Mouse (Mus musculus): ENCODE results near the gene Timp3. TPM values are rescaled to one million over a fixed set of nuclear protein-coding genes. Genes with fewer than 3 reads are reported as not detected.

Timp3 gene
- polyA plus RNA-seq, 1 experiment from 2014 or later: 8.4 TPM

- WGBS (ENCODE audit: insufficient replicate concordance): 66% methylated on average over 6 of the region's 6 CpGs
These were observed 1.8 kb upstream of the Timp3 start for GRCm38 (mm10) chr10:86298326-86298725.

GRCm38 (mm10) chr10:86299795-86300194, 377 bp upstream of the Timp3 start:
- peaks cover 39% of the 10 kb centered on the region for H3K4me1 ChIP-seq (replicated peaks)
- peak overlapping the region; percentile 75 for H3K4me2 ChIP-seq
- WGBS (ENCODE audit: insufficient replicate concordance): 34% methylated on average over 6 of the region's 6 CpGs
- no peaks in the 10 kb centered on the region for H3K9me3 ChIP-seq (replicated peaks)
- H3K4me3 ChIP-seq (replicated peaks): peak overlapping the region; percentile 52
- no peaks in the 10 kb centered on the region for H3K36me3 ChIP-seq
- DNase-seq (no peak), ATAC-seq (ENCODE audit: low read depth) (no peak)
- 0 out of 2 replicates have a peak overlapping the region, but pooled peaks have one; percentile 49 for H3K9ac ChIP-seq
- no peak overlapping the region for H3K27ac ChIP-seq
- H3K27me3 ChIP-seq: peaks cover 64% of the 10 kb centered on the region

More at GRCm38 (mm10) chr10:86298326-86298725, 1.8 kb upstream of the Timp3 start:
- Histone ChIP-seq H3K27ac (no peak overlapping the region), H3K27me3 (peaks cover 70% of the 10 kb centered on the region), H3K9ac (no peak overlapping the region), H3K9me3 (replicated peaks) (no peaks in the 10 kb centered on the region), H3K4me2 (no peak overlapping the region), H3K4me1 (replicated peaks) (peaks cover 33% of the 10 kb centered on the region), H3K36me3 (no peaks in the 10 kb centered on the region), H3K4me3 (replicated peaks) (no peak overlapping the region)
- no peak for DNase-seq
- ATAC-seq (ENCODE audit: low read depth): no peak

- H3K27me3 ChIP-seq: peaks cover 59% of the 10 kb centered on the region
These were observed 932 bp downstream of the Timp3 start for GRCm38 (mm10) chr10:86301117-86301490.

GRCm38 (mm10) chr10:86301593-86302317, 1.6 kb downstream of the Timp3 start:
- H3K27me3 ChIP-seq: peaks cover 53% of the 10 kb centered on the region
- WGBS (ENCODE audit: insufficient replicate concordance): 26% methylated on average over 4 of the region's 4 CpGs
- peaks cover 39% of the 10 kb centered on the region for H3K4me1 ChIP-seq (replicated peaks)
- H3K9ac ChIP-seq: peak overlapping the region; percentile 13
- H3K9me3 ChIP-seq (replicated peaks): no peaks in the 10 kb centered on the region
- H3K36me3 ChIP-seq: no peaks in the 10 kb centered on the region
- peak overlapping the region; percentile 52 for H3K4me3 ChIP-seq (replicated peaks)
- DNase-seq: no peak
- peak overlapping the region; percentile 0; the same call in 1 of the 2 replicates for H3K27ac ChIP-seq
- H3K4me2 ChIP-seq: peak overlapping the region; percentile 75
- ATAC-seq (ENCODE audit: low read depth): no peak

More at GRCm38 (mm10) chr10:86301117-86301490, 932 bp downstream of the Timp3 start:
- Histone ChIP-seq H3K9ac (peak overlapping the region; percentile 49; the same call in 1 of the 2 replicates), H3K9me3 (replicated peaks) (no peaks in the 10 kb centered on the region), H3K27ac (no peak overlapping the region), H3K4me2 (peak overlapping the region; percentile 75), H3K4me3 (replicated peaks) (peak overlapping the region; percentile 52), H3K4me1 (replicated peaks) (peaks cover 39% of the 10 kb centered on the region), H3K36me3 (no peaks in the 10 kb centered on the region)
- DNase-seq: no peak
- ATAC-seq (ENCODE audit: low read depth): no peak
- 4% methylated on average over 10 of the region's 10 CpGs for WGBS (ENCODE audit: insufficient replicate concordance)

- Histone ChIP-seq H3K9ac (no peak overlapping the region; the same call in 1 of the 2 replicates), H3K9me3 (replicated peaks) (no peaks in the 10 kb centered on the region), H3K4me3 (replicated peaks) (peak overlapping the region; percentile 52; the same call in 1 of the 2 replicates), H3K27me3 (peaks cover 50% of the 10 kb centered on the region), H3K36me3 (no peaks in the 10 kb centered on the region), H3K4me2 (peak overlapping the region; percentile 75), H3K4me1 (replicated peaks) (peaks cover 39% of the 10 kb centered on the region), H3K27ac (peak overlapping the region; percentile 0; the same call in 1 of the 2 replicates)
- WGBS (ENCODE audit: insufficient replicate concordance): 57% methylated on average over 4 of the region's 4 CpGs
- ATAC-seq (ENCODE audit: low read depth) (no peak), DNase-seq (no peak)
These were observed 2.1 kb downstream of the Timp3 start for GRCm38 (mm10) chr10:86302318-86302648.

- DNase-seq (peak; percentile 62), ATAC-seq (ENCODE audit: low read depth) (peak; percentile 82)
- 0 out of 2 replicates have a peak overlapping the region, but pooled peaks have one; percentile 0 for H3K27ac ChIP-seq
- peak overlapping the region; percentile 32; the same call in 1 of the 2 replicates for H3K4me2 ChIP-seq
- H3K4me1 ChIP-seq (replicated peaks): peaks cover 39% of the 10 kb centered on the region
- no peaks in the 10 kb centered on the region for H3K36me3 ChIP-seq
- no peak overlapping the region for H3K4me3 ChIP-seq (replicated peaks)
- WGBS (ENCODE audit: insufficient replicate concordance): 29% methylated on average over 8 of the region's 8 CpGs
- no peaks in the 10 kb centered on the region for H3K9me3 ChIP-seq (replicated peaks)
- peaks cover 44% of the 10 kb centered on the region for H3K27me3 ChIP-seq
- peak overlapping the region; percentile 10; the same call in 1 of the 2 replicates for H3K9ac ChIP-seq
These were observed 2.8 kb downstream of the Timp3 start for GRCm38 (mm10) chr10:86302761-86303494.

- peaks cover 39% of the 10 kb centered on the region for H3K4me1 ChIP-seq (replicated peaks)
- ATAC-seq (ENCODE audit: low read depth): no peak
- no peak for DNase-seq
- H3K4me2 ChIP-seq: no peak overlapping the region
- no peaks in the 10 kb centered on the region for H3K36me3 ChIP-seq
- no peaks in the 10 kb centered on the region for H3K9me3 ChIP-seq (replicated peaks)
- no peak overlapping the region for H3K27ac ChIP-seq
- 35% methylated on average over 2 of the region's 2 CpGs for WGBS (ENCODE audit: insufficient replicate concordance)
- H3K9ac ChIP-seq: no peak overlapping the region
- H3K27me3 ChIP-seq: peaks cover 38% of the 10 kb centered on the region
- no peak overlapping the region for H3K4me3 ChIP-seq (replicated peaks)
These were observed 3.3 kb downstream of the Timp3 start for GRCm38 (mm10) chr10:86303495-86303876.

GRCm38 (mm10) chr10:86304583-86304982, 4.4 kb downstream of the Timp3 start:
- no peak overlapping the region for H3K9ac ChIP-seq
- ATAC-seq (ENCODE audit: low read depth): no peak
- no peaks in the 10 kb centered on the region for H3K36me3 ChIP-seq
- H3K9me3 ChIP-seq (replicated peaks): no peaks in the 10 kb centered on the region
- peaks cover 39% of the 10 kb centered on the region for H3K4me1 ChIP-seq (replicated peaks)
- no peak overlapping the region for H3K4me2 ChIP-seq
- H3K27me3 ChIP-seq: peaks cover 27% of the 10 kb centered on the region
- no peak overlapping the region for H3K27ac ChIP-seq
- 14% methylated on average over 2 of the region's 2 CpGs for WGBS (ENCODE audit: insufficient replicate concordance)
- H3K4me3 ChIP-seq (replicated peaks): no peak overlapping the region
- no peak for DNase-seq

GRCm38 (mm10) chr10:86307235-86307634, 7.1 kb downstream of the Timp3 start:
- no peak for DNase-seq
- 59% methylated on average over 4 of the region's 4 CpGs for WGBS (ENCODE audit: insufficient replicate concordance)
- Histone ChIP-seq H3K4me3 (replicated peaks) (no peak overlapping the region), H3K4me2 (no peak overlapping the region), H3K27me3 (peaks cover under 1% of the 10 kb centered on the region; the same call in 1 of the 2 replicates), H3K27ac (no peak overlapping the region), H3K9me3 (replicated peaks) (no peaks in the 10 kb centered on the region), H3K9ac (no peak overlapping the region), H3K4me1 (replicated peaks) (peaks cover 17% of the 10 kb centered on the region), H3K36me3 (no peaks in the 10 kb centered on the region)
- ATAC-seq (ENCODE audit: low read depth): no peak

GRCm38 (mm10) chr10:86310527-86310926, 10.4 kb downstream of the Timp3 start:
- Histone ChIP-seq H3K9ac (no peak overlapping the region), H3K27me3 (no peaks in the 10 kb centered on the region), H3K36me3 (no peaks in the 10 kb centered on the region), H3K4me2 (no peak overlapping the region), H3K4me3 (replicated peaks) (no peak overlapping the region), H3K9me3 (replicated peaks) (no peaks in the 10 kb centered on the region), H3K27ac (no peak overlapping the region), H3K4me1 (replicated peaks) (no peaks in the 10 kb centered on the region)
- no peak for ATAC-seq (ENCODE audit: low read depth)
- 59% methylated on average over 6 of the region's 6 CpGs for WGBS (ENCODE audit: insufficient replicate concordance)
- DNase-seq: no peak

- Histone ChIP-seq H3K27me3 (no peaks in the 10 kb centered on the region), H3K27ac (no peak overlapping the region), H3K4me1 (replicated peaks) (no peaks in the 10 kb centered on the region), H3K36me3 (no peaks in the 10 kb centered on the region), H3K4me3 (replicated peaks) (no peak overlapping the region), H3K4me2 (no peak overlapping the region), H3K9me3 (replicated peaks) (no peaks in the 10 kb centered on the region), H3K9ac (no peak overlapping the region)
- DNase-seq (no peak), ATAC-seq (ENCODE audit: low read depth) (no peak)
- 71% methylated on average over 3 of the region's 3 CpGs for whole genome bisulfite sequencing (ENCODE audit: insufficient replicate concordance)
These were observed 12.8 kb downstream of the Timp3 start for GRCm38 (mm10) chr10:86312976-86313375.

Measured in liver, embryonic 13.5 days (tissue).